Mouse (Mus musculus) liver, adult 2 months (tissue): ENCODE results near the gene Zfp13.

Source experiments
- CTCF ChIP-seq: fragments of 200-500 bp; IDR thresholded peaks from 2 replicates; pipeline ENCODE4 v1.5.1; 2011; ENCODE audit warnings: low read depth, low read length, control low read depth
- POLR2A ChIP-seq: fragments of 200-500 bp; IDR thresholded peaks from 2 replicates; pipeline ENCODE4 v1.6.1; 2011; ENCODE audit warnings: low read length, control low read depth; ENCODE audit not compliant: insufficient read depth; ENCODE audit errors: extremely low read depth

DNA sequence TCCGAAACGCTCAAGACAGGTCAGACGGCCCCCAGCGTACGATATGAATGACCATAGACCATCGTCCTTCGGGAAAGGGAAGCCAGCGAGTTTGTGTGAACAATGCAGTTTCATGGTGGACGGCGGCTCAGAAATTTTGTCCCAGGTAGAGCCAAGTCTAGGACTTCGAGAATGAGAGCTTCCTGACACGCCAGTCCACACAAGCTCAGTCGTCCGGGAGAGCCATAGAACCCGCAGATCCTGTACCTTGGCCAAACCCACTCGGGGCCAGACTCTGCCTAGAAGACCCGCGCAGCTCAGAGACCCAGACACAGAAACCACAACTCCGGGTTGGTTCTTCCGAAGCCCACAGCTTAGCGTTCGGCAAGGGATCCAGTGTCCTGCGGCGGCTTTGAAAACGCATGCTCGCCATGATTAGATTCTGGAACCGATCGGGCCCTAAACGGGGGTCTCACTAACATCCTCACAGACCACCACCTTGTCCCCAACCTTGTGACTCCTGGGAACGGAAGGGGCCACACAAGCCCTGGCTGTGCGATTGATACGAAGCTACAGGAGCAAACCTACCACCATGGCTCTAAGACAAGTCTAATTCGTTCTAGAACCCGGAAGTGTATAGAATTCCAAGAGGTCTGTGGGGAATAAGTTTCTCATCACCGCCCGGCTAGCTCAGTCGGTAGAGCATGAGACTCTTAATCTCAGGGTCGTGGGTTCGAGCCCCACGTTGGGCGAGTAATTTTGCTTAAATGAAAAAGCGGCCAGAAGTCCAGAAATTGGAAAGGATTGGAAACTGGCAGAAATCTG, 52.4 kb downstream of the Zfp13 start:
- TF ChIP-seq CTCF (no peak), POLR2A (no peak)
